ENCODE assay signal across 11 mouse cellular contexts in the genomic region with DNA sequence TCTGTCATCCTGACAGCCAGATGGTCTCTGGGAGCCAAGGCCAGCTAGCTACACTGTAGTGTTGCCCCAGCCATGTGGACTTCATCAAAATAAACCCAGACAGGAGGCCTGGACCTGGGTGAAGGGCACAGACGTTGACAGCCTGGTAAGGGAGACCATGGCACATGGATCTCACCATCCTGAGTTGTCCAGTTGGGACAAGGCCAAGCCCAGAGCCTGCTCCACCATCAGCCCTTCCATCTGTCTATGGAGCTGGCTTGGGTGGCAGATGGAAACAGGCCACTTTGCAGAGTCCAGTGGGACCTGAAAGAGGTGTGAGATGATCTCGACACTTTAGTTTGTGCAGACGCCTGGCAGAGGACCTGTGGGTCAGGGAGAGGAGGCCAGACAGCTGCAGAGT. TPM values are rescaled to one million over a fixed set of nuclear protein-coding genes. Genes with fewer than 3 reads are reported as not detected.
A peak's percentile ranks its signal among the peaks of the same experiment; 100 is the strongest.
DNase-seq lines count a peak whose midpoint lies in the region; ATAC-seq lines count a peak whose summit lies in the region.
"Had no signal": no experiment of that assay in that cellular context is flagged by ENCODE, and none has a peak within 500 bp of the region (broad histone marks: within the 10 kb centered on the region; RNA-seq: fewer than 3 reads in every experiment).

No protein-coding gene starts in this region.

- H3K27me3 ChIP-seq in forebrain, embryonic 16.5 days (replicated peaks; ENCODE audit: control insufficient read depth, insufficient read depth, low read length): no peaks in the 10 kb centered on the region
- H3K27me3 ChIP-seq in forebrain, embryonic 12.5 days: no peaks in the 10 kb centered on the region
- no peaks in the 10 kb centered on the region for H3K27me3 ChIP-seq in kidney, embryonic 15.5 days
- no peaks in the 10 kb centered on the region for H3K27me3 ChIP-seq in heart, embryonic 16.5 days (ENCODE audit: control insufficient read depth, insufficient read depth, low read length)
- H3K27me3 ChIP-seq: embryonic facial prominence, embryonic 15.5 days; limb, embryonic 13.5 days had no signal

- no peak overlapping the region for H3K9ac ChIP-seq in forebrain, embryonic 16.5 days (replicated peaks; ENCODE audit: low read depth, low read length)
- H3K9ac ChIP-seq in forebrain, embryonic 12.5 days: no peak overlapping the region
- no peak overlapping the region for H3K9ac ChIP-seq in kidney, embryonic 15.5 days
- no peak overlapping the region for H3K9ac ChIP-seq in heart, embryonic 16.5 days (ENCODE audit: low read length)
- H3K9ac ChIP-seq: embryonic facial prominence, embryonic 15.5 days; limb, embryonic 13.5 days had no signal

- H3K36me3 ChIP-seq in forebrain, embryonic 16.5 days (ENCODE audit: control insufficient read depth, insufficient read depth): no peaks in the 10 kb centered on the region
- H3K36me3 ChIP-seq in forebrain, embryonic 12.5 days (replicated peaks): no peaks in the 10 kb centered on the region
- no peaks in the 10 kb centered on the region for H3K36me3 ChIP-seq in kidney, embryonic 15.5 days
- H3K36me3 ChIP-seq in heart, embryonic 16.5 days (ENCODE audit: control insufficient read depth, insufficient read depth): no peaks in the 10 kb centered on the region
- H3K36me3 ChIP-seq: embryonic facial prominence, embryonic 15.5 days; limb, embryonic 13.5 days had no signal

- no peak overlapping the region for H3K4me3 ChIP-seq in forebrain, embryonic 16.5 days (replicated peaks; ENCODE audit: low read length)
- H3K4me3 ChIP-seq in forebrain, embryonic 12.5 days (replicated peaks): no peak overlapping the region
- no peak overlapping the region for H3K4me3 ChIP-seq in kidney, embryonic 15.5 days (replicated peaks)
- H3K4me3 ChIP-seq in heart, embryonic 16.5 days (ENCODE audit: low read length): no peak overlapping the region
- H3K4me3 ChIP-seq: embryonic facial prominence, embryonic 15.5 days; limb, embryonic 13.5 days had no signal

- no peak overlapping the region for H3K27ac ChIP-seq in forebrain, embryonic 16.5 days (ENCODE audit: low read length)
- no peak overlapping the region for H3K27ac ChIP-seq in forebrain, embryonic 12.5 days
- no peak overlapping the region for H3K27ac ChIP-seq in kidney, embryonic 15.5 days
- H3K27ac ChIP-seq in heart, embryonic 16.5 days (ENCODE audit: low read length): peak overlapping the region; percentile 9; the same call in 1 of the 2 replicates
- H3K27ac ChIP-seq: embryonic facial prominence, embryonic 15.5 days; limb, embryonic 13.5 days had no signal

- WGBS in forebrain, embryonic 16.5 days: 48% methylated on average over 3 of the region's 3 CpGs
- 65% methylated on average over 3 of the region's 3 CpGs for WGBS in forebrain, embryonic 12.5 days
- 28% methylated on average over 3 of the region's 3 CpGs for WGBS in kidney, embryonic 15.5 days
- WGBS in heart, embryonic 16.5 days: 14% methylated on average over 3 of the region's 3 CpGs

- ATAC-seq in forebrain, embryonic 16.5 days: 0 out of 2 replicates have a peak, but pooled peaks have one; percentile 20
- ATAC-seq in forebrain, embryonic 12.5 days (ENCODE audit: low FRiP score): no peak
- peak; percentile 40; the same call in 1 of the 2 replicates for ATAC-seq in kidney, embryonic 15.5 days (replicated peaks; ENCODE audit: low FRiP score)
- 0 out of 2 replicates have a peak, but pooled peaks have one; percentile 15 for ATAC-seq in heart, embryonic 16.5 days (replicated peaks; ENCODE audit: extremely low read depth, insufficient read depth, low FRiP score)

- DNase-seq in kidney, postnatal 14 days: no peak
- peak; percentile 90 to 94 for DNase-seq in cerebellum, adult 18-20 months
- no peak for DNase-seq in thymus, postnatal 0 days (ENCODE audit: low spot score)
- no peak for DNase-seq in right cerebral cortex, postnatal 14 days
- DNase-seq: kidney, postnatal 36 days had no signal

- no peak overlapping the region for H3K4me2 ChIP-seq in forebrain, embryonic 16.5 days (ENCODE audit: low read length)
- H3K4me2 ChIP-seq in forebrain, embryonic 12.5 days: no peak overlapping the region
- H3K4me2 ChIP-seq in kidney, embryonic 15.5 days: no peak overlapping the region
- no peak overlapping the region for H3K4me2 ChIP-seq in heart, embryonic 16.5 days (ENCODE audit: low read depth, low read length)
- H3K4me2 ChIP-seq: embryonic facial prominence, embryonic 15.5 days; limb, embryonic 13.5 days had no signal

- H3K9me3 ChIP-seq in forebrain, embryonic 16.5 days (ENCODE audit: control insufficient read depth, low read length): no peaks in the 10 kb centered on the region
- no peaks in the 10 kb centered on the region for H3K9me3 ChIP-seq in forebrain, embryonic 12.5 days
- H3K9me3 ChIP-seq in kidney, embryonic 15.5 days (replicated peaks): no peaks in the 10 kb centered on the region
- H3K9me3 ChIP-seq in heart, embryonic 16.5 days (replicated peaks; ENCODE audit: control insufficient read depth, low read length): no peaks in the 10 kb centered on the region
- H3K9me3 ChIP-seq: embryonic facial prominence, embryonic 15.5 days; limb, embryonic 13.5 days had no signal

- peaks cover 4% of the 10 kb centered on the region; the same call in 1 of the 2 replicates for H3K4me1 ChIP-seq in forebrain, embryonic 16.5 days (replicated peaks; ENCODE audit: control insufficient read depth, insufficient read depth, low read length)
- H3K4me1 ChIP-seq in forebrain, embryonic 12.5 days: no peaks in the 10 kb centered on the region
- peaks cover 10% of the 10 kb centered on the region for H3K4me1 ChIP-seq in kidney, embryonic 15.5 days
- H3K4me1 ChIP-seq in heart, embryonic 16.5 days (ENCODE audit: control insufficient read depth, insufficient read depth, low read length): peaks cover 9% of the 10 kb centered on the region
- H3K4me1 ChIP-seq: embryonic facial prominence, embryonic 15.5 days had no signal

RNA-seq across cellular contexts. Expression of gene Abtb1, which starts 41.0 kb away (rescaled TPM):
- polyA plus RNA-seq in forebrain, embryonic 16.5 days (2015; fragmentation: Nextera tagmentation; extraction: Ambion mirVana): 44.7 and 47.0 TPM in 2 replicates
- 23.0 and 23.5 TPM in 2 replicates for polyA plus RNA-seq in forebrain, embryonic 12.5 days (2016; fragmentation: Nextera tagmentation; extraction: Ambion mirVana)
- 32.4 and 35.4 TPM in 2 replicates for polyA plus RNA-seq in kidney, embryonic 15.5 days (2015; fragmentation: Nextera tagmentation; extraction: Ambion mirVana)
- polyA plus RNA-seq in heart, embryonic 16.5 days (2015; fragmentation: Nextera tagmentation; extraction: Ambion mirVana): 28.3 and 31.6 TPM in 2 replicates
- polyA plus RNA-seq in thymus, postnatal 0 days (2015; fragmentation: Nextera tagmentation; extraction: Ambion mirVana): 64.7 and 77.2 TPM in 2 replicates

Comparison
In these comparisons a context has a peak if more than half of its experiments do, and no peak if none do; other contexts are left out.
1. DNase-seq: peak in cerebellum, adult 18-20 months (2 of 2); none in kidney, postnatal 14 days (single experiment), thymus, postnatal 0 days (single experiment) and right cerebral cortex, postnatal 14 days (single experiment).